Mouse (Mus musculus): Measurements from ENCODE around the gene Sarnp. TPM values are rescaled to one million over a fixed set of nuclear protein-coding genes. Genes with fewer than 3 reads are reported as not detected.
A peak's percentile ranks its signal among the peaks of the same experiment; 100 is the strongest.

The Sarnp gene
- polyA plus RNA-seq, 1 experiment from 2014 or later, result 185 TPM

DNA sequence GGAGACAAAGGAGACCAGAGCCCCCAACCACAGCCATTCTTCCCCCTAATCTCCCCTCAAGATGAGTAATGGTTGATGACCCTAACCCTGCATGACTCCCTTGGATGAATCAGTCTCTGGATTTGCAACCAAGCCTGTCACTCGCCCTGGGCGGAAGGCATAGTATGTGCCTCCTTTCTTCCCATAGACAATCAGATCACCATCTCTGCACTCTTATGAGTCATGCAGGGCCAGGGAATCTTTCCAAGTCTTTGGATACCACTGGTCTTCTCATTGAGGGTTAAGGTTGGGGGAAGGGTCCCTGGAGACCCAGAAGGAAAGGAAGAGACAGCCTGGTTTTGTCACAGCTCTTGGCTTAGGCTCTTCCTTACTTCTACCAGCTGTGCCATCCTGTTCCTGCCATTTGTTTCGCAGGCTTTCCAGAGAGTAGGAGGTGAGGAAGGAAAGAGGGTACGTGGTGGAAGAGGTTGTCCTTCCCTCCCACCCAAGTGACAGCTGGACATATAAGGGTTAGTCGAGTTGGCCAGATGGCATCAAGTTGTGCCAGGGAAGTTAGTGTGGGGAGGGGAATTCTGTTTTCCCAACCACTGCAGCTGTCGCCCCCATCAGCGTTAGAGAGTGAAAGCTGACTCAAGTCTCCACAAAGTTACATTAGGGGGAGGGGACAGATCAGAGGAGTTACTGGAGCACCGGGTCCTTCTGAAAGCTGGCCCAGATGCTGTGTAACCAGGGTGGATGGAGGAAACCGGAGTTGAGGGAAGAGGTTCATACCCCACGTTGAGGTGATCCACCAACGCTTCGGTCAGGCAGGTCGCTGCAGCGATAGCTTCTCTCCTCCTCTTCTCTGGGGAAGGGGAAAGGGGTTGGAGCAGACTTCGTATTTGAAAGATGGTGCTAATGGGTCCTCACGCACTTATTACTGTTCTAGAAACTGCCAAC, 105.0 kb downstream of the Sarnp start:
- ATAC-seq (ENCODE audit: low read depth), result 0 out of 2 replicates have a peak, but pooled peaks have one; percentile 2
- H3K9me3 ChIP-seq, result no peaks in the 10 kb centered on the region
- peaks cover 4% of the 10 kb centered on the region; the same call in 1 of the 2 replicates for H3K27me3 ChIP-seq
- peaks cover 57% of the 10 kb centered on the region for H3K4me1 ChIP-seq (replicated peaks)
- H3K4me2 ChIP-seq, result peak overlapping the region; percentile 80
- H3K36me3 ChIP-seq, result peaks cover 16% of the 10 kb centered on the region
- H3K4me3 ChIP-seq, result peak overlapping the region; percentile 86
- H3K27ac ChIP-seq (replicated peaks), result peak overlapping the region; percentile 96
- WGBS, result 73% methylated on average over 16 of the region's 16 CpGs
- peak overlapping the region; percentile 89 for H3K9ac ChIP-seq

DNA sequence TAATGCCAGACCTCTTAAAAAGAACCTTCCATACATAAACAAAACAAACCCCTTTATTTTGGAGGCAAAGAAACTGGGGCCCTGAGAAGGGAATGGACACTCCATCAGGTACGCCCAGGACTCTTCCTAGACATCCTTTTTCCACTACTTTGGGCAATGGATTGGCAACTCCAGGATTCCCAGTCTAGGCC, 105.6 kb downstream of the Sarnp start, which contains the start of gene Rdh5:
Rdh5 (minus strand) TSS at position 67 of the 191 bp plus-strand sequence.
- Histone ChIP-seq H3K4me1 (replicated peaks) (peaks cover 57% of the 10 kb centered on the region), H3K27me3 (peaks cover 9% of the 10 kb centered on the region), H3K27ac (replicated peaks) (peak within 1 kb of the TSS; percentile 96), H3K36me3 (peaks cover 10% of the 10 kb centered on the region), H3K9me3 (no peaks in the 10 kb centered on the region), H3K4me3 (peak within 1 kb of the TSS; percentile 86), H3K4me2 (peak within 1 kb of the TSS; percentile 80), H3K9ac (peak within 1 kb of the TSS; percentile 89)
- WGBS, result 17% methylated on average over 1 of the region's 1 CpGs
- ATAC-seq (ENCODE audit: low read depth), result no peak

DNA sequence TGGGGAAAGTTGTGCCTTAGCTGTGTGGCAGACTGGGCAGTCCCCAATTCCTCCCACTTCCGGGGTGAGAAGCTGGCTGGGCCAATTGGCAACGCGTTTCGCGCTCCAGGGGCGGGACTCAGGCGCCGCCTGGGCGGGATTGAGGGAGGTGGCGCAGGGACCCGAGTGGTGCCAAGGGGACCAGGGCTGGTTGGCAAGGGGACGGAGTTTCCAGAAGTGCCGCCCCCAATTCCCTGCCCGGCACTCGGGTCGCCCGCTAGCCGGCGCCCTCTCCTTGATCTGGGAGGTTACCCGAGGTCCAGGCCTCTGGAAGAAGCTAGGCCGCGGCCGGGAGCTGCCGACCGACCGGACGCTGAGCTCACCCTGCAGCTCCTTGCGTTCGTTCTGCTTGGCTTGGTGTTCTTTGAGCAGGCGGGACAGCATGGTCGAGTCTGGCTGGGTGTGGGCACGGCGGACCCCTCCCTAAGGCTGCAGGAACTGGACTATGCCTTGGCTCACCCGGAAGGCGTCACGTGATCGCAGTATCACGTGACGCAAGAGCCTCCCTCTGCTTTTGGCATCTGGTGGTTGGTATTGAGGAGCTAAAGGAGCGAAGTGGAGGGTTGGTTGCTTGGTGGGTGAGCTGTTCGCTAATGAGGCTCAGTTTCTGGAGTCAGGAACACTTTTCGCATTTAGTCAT, 106.0 kb downstream of the Sarnp start:
- H3K9me3 ChIP-seq, result no peaks in the 10 kb centered on the region
- peak overlapping the region; percentile 86 for H3K4me3 ChIP-seq
- peaks cover 57% of the 10 kb centered on the region for H3K4me1 ChIP-seq (replicated peaks)
- peaks cover 13% of the 10 kb centered on the region for H3K27me3 ChIP-seq
- H3K27ac ChIP-seq (replicated peaks), result peak overlapping the region; percentile 96
- peak overlapping the region; percentile 89 for H3K9ac ChIP-seq
- H3K36me3 ChIP-seq, result peaks cover 6% of the 10 kb centered on the region; the same call in 1 of the 2 replicates
- peak overlapping the region; percentile 80 for H3K4me2 ChIP-seq
- under 1% methylated on average over 42 of the region's 42 CpGs for WGBS
- ATAC-seq (ENCODE audit: low read depth), result peak; percentile 96

DNA sequence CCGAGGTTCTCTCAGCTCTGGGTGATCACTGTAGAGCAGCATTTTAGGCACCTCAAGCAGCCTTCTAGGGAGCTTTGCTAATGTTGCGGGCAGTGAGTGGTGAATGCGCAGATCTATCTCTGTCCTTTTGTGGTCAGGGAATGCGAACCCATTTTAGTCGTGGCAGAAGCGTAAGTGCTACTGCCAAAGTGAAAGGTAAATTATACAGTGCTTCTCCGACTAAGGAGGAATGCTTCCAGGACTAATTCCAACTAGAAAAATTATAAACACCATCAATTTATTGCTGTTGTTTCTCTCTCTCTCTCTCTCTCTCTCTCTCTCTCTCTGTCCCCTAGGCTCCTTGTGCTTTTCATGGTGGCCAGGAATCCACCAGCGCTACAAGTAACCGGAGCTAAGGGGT, 106.8 kb downstream of the Sarnp start, which contains the start of gene Bloc1s1:
Bloc1s1 (minus strand) TSS at position 101 of the 400 bp plus-strand sequence.
- H3K27me3 ChIP-seq, result peaks cover 21% of the 10 kb centered on the region
- no peak for ATAC-seq (ENCODE audit: low read depth)
- H3K36me3 ChIP-seq, result 0 out of 2 replicates have a peak, but pooled peaks cover 3% of the 10 kb centered on the region
- peak within 1 kb of the TSS; percentile 96 for H3K27ac ChIP-seq (replicated peaks)
- H3K4me3 ChIP-seq, result peak within 1 kb of the TSS; percentile 86
- no peaks in the 10 kb centered on the region for H3K9me3 ChIP-seq
- peaks cover 51% of the 10 kb centered on the region for H3K4me1 ChIP-seq (replicated peaks)
- 57% methylated on average over 9 of the region's 9 CpGs for WGBS
- H3K9ac ChIP-seq, result peak within 1 kb of the TSS; percentile 89
- H3K4me2 ChIP-seq, result peak within 1 kb of the TSS; percentile 80

Other genes with a start within 250 kb of the Sarnp start
- 9.5 and 9.9 TPM in 2 replicates for gene Erbb3, start 227.7 kb upstream of the Sarnp start, polyA plus RNA-seq (2015; fragmentation: Nextera tagmentation; extraction: Ambion mirVana)
- 407 and 470 TPM in 2 replicates for gene Rps26, start 190.6 kb upstream of the Sarnp start, polyA plus RNA-seq (2015; fragmentation: Nextera tagmentation; extraction: Ambion mirVana)
- gene Ikzf4, start 171.3 kb upstream of the Sarnp start, polyA plus RNA-seq (2015; fragmentation: Nextera tagmentation; extraction: Ambion mirVana), result 12.1 and 13.2 TPM in 2 replicates
- 17.3 and 17.5 TPM in 2 replicates for gene Suox, start 143.3 kb upstream of the Sarnp start, polyA plus RNA-seq (2015; fragmentation: Nextera tagmentation; extraction: Ambion mirVana)
- 103 and 104 TPM in 2 replicates for gene Rab5b, start 121.1 kb upstream of the Sarnp start, polyA plus RNA-seq (2015; fragmentation: Nextera tagmentation; extraction: Ambion mirVana)
- 0.50 and 1.0 TPM in 2 replicates for gene Pmel, start 113.1 kb upstream of the Sarnp start, polyA plus RNA-seq (2015; fragmentation: Nextera tagmentation; extraction: Ambion mirVana)
- gene Cdk2, start 112.3 kb upstream of the Sarnp start, polyA plus RNA-seq (2015; fragmentation: Nextera tagmentation; extraction: Ambion mirVana), result 23.3 and 29.1 TPM in 2 replicates
- 7.8 and 8.2 TPM in 2 replicates for gene Dgka, start 72.5 kb upstream of the Sarnp start, polyA plus RNA-seq (2015; fragmentation: Nextera tagmentation; extraction: Ambion mirVana)
- 44.1 and 46.6 TPM in 2 replicates for gene Pym1, start 69.4 kb upstream of the Sarnp start, polyA plus RNA-seq (2015; fragmentation: Nextera tagmentation; extraction: Ambion mirVana)
- gene Mmp19, start 26.4 kb upstream of the Sarnp start, polyA plus RNA-seq (2015; fragmentation: Nextera tagmentation; extraction: Ambion mirVana), result 0.59 and 0.63 TPM in 2 replicates
- 54.3 and 55.4 TPM in 2 replicates for gene Dnajc14, start 13.3 kb upstream of the Sarnp start, polyA plus RNA-seq (2015; fragmentation: Nextera tagmentation; extraction: Ambion mirVana)
- gene Tmem198b, start 13.0 kb upstream of the Sarnp start, polyA plus RNA-seq (2015; fragmentation: Nextera tagmentation; extraction: Ambion mirVana), result 15.9 and 16.2 TPM in 2 replicates
- 30.5 and 30.7 TPM in 2 replicates for gene Ormdl2, start 4.3 kb downstream of the Sarnp start, polyA plus RNA-seq (2015; fragmentation: Nextera tagmentation; extraction: Ambion mirVana)
- gene Gdf11, start 74.4 kb downstream of the Sarnp start, polyA plus RNA-seq (2015; fragmentation: Nextera tagmentation; extraction: Ambion mirVana), result 11.8 and 13.5 TPM in 2 replicates
- 228 and 241 TPM in 2 replicates for gene Cd63, start 83.7 kb downstream of the Sarnp start, polyA plus RNA-seq (2015; fragmentation: Nextera tagmentation; extraction: Ambion mirVana)
- gene Rdh5, start 105.6 kb downstream of the Sarnp start, polyA plus RNA-seq (2015; fragmentation: Nextera tagmentation; extraction: Ambion mirVana), result 14.1 and 16.9 TPM in 2 replicates
- 299 and 314 TPM in 2 replicates for gene Bloc1s1, start 106.7 kb downstream of the Sarnp start, polyA plus RNA-seq (2015; fragmentation: Nextera tagmentation; extraction: Ambion mirVana)
- gene Itga7, start 116.5 kb downstream of the Sarnp start, polyA plus RNA-seq (2015; fragmentation: Nextera tagmentation; extraction: Ambion mirVana), result 12.1 and 15.5 TPM in 2 replicates
- 0.15 TPM in 1 of 2 replicates, not detected in the other for gene Mettl7b, start 143.7 kb downstream of the Sarnp start, polyA plus RNA-seq (2015; fragmentation: Nextera tagmentation; extraction: Ambion mirVana)
- not detected in 2 replicates for gene Olfr9, start 172.1 kb downstream of the Sarnp start, polyA plus RNA-seq (2015; fragmentation: Nextera tagmentation; extraction: Ambion mirVana)
- gene Olfr763, start 193.5 kb downstream of the Sarnp start, polyA plus RNA-seq (2015; fragmentation: Nextera tagmentation; extraction: Ambion mirVana), result not detected in 2 replicates
- not detected in 2 replicates for gene Olfr764-ps1, start 222.6 kb downstream of the Sarnp start, polyA plus RNA-seq (2015; fragmentation: Nextera tagmentation; extraction: Ambion mirVana)
- not detected in 2 replicates for gene Olfr765, start 232.7 kb downstream of the Sarnp start, polyA plus RNA-seq (2015; fragmentation: Nextera tagmentation; extraction: Ambion mirVana)